Mouse (Mus musculus): ENCODE data around the gene Rpl7l1. TPM values are rescaled to one million over a fixed set of nuclear protein-coding genes. Genes with fewer than 3 reads are reported as not detected.

Rpl7l1 gene
- total RNA-seq, 1 experiment from 2014 or later, result 61.3 TPM

DNA sequence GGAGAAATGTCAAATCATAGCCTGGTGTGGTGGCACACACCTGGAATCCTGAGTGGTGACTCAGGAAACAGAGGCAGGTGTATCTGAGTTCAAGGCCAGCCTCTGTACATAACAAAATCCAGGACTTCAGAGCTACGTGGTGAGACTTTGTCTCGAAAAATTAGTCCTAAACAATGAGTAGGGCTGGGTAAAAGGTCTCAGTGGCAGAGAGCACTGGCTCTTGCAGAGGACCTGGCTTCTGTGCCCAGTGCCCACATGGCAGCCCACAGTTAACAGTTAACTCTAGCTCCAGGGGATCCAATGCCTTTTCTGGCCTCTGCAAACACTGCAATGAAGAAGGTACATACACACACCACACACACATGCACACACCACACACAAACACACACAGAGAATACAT is 34.7 kb downstream of the Rpl7l1 start:
- ATAC-seq (ENCODE audit: extremely low read depth, insufficient number of reproducible peaks, low FRiP score, poor library complexity, severe bottlenecking), result no peak

- ATAC-seq (ENCODE audit: extremely low read depth, insufficient number of reproducible peaks, low FRiP score, poor library complexity, severe bottlenecking), result no peak
These were observed 35.2 kb downstream of the Rpl7l1 start for GRCm38 (mm10) chr17:46747234-46747633.

- ATAC-seq (ENCODE audit: extremely low read depth, insufficient number of reproducible peaks, low FRiP score, poor library complexity, severe bottlenecking), result no peak
These were observed 37.0 kb downstream of the Rpl7l1 start for GRCm38 (mm10) chr17:46745506-46745905.

DNA sequence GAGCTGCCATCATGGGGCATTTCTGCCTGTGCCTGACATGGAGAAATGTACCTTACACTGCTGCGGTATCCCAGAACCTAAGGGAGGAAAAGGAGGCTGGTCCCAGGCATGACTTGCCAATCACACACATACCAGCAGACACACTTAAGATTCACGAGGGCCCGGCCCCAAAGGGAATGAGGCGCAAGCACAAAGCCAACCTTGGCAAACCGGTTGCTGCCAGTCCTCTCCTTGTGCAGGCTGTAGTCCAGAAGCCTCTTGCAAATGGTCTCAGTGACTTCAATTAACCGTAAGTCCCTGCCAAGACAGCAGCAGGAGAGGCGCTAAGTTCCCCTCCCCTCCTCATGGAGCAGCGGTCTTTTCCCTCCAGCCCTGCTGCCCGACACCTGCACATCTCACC is 39.5 kb downstream of the Rpl7l1 start:
- ATAC-seq (ENCODE audit: extremely low read depth, insufficient number of reproducible peaks, low FRiP score, poor library complexity, severe bottlenecking), result no peak

GRCm38 (mm10) chr17:46741305-46741704 is 41.2 kb downstream of the Rpl7l1 start:
- ATAC-seq (ENCODE audit: extremely low read depth, insufficient number of reproducible peaks, low FRiP score, poor library complexity, severe bottlenecking), result no peak

DNA sequence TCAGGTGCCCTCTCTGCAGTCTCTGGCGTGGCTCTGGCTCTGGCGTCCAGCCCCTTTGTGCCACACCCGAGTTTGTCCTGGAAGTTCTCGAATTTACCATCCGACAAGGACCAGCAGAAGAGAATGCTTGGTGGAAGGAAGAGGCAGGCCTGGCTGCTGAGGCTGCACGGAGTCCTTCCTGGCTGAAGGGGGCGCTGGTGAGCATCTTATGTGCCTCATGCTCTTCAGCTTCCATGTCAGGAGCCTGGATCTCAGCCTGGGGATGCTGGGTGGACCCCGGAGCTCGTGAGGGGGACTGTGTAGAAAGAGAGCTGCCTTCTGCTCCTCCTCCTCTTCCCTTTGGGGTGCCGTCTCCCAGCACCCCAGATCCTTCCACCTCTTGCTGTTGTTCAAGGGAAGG is 46.3 kb downstream of the Rpl7l1 start:
- ATAC-seq (ENCODE audit: extremely low read depth, insufficient number of reproducible peaks, low FRiP score, poor library complexity, severe bottlenecking), result peak; percentile 61; the same call in 1 of the 2 replicates

GRCm38 (mm10) chr17:46735287-46735686 is 47.2 kb downstream of the Rpl7l1 start:
- ATAC-seq (ENCODE audit: extremely low read depth, insufficient number of reproducible peaks, low FRiP score, poor library complexity, severe bottlenecking), result no peak

- no peak for ATAC-seq (ENCODE audit: extremely low read depth, insufficient number of reproducible peaks, low FRiP score, poor library complexity, severe bottlenecking)
These were observed 48.4 kb downstream of the Rpl7l1 start for GRCm38 (mm10) chr17:46734055-46734454.

- ATAC-seq (ENCODE audit: extremely low read depth, insufficient number of reproducible peaks, low FRiP score, poor library complexity, severe bottlenecking), result no peak
These were observed 53.6 kb downstream of the Rpl7l1 start, which contains the start of gene Gnmt for GRCm38 (mm10) chr17:46728904-46729318. Gene Gnmt (minus strand): TSS chr17:46729168.

- ATAC-seq (ENCODE audit: extremely low read depth, insufficient number of reproducible peaks, low FRiP score, poor library complexity, severe bottlenecking), result no peak
These were observed 54.0 kb downstream of the Rpl7l1 start for GRCm38 (mm10) chr17:46728496-46728895.

GRCm38 (mm10) chr17:46728021-46728420 is 54.5 kb downstream of the Rpl7l1 start:
- no peak for ATAC-seq (ENCODE audit: extremely low read depth, insufficient number of reproducible peaks, low FRiP score, poor library complexity, severe bottlenecking)

DNA sequence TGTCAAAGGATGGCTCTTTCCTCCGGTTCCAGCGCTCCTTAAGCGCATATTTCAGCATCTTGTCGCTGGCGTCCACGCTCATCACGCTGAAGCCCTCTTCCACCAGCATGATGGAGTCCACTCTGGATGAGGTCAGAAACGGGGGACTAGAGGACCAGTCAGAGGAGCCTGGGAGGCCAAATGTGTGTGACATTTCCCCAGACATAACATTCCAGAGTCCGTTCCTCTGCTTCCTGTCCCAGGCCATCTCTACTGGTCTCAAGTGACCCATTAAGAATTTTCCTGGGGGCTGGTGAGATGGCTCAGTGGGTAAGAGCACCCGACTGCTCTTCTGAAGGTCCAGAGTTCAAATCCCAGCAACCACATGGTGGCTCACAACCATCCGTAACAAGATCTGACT is 55.2 kb downstream of the Rpl7l1 start:
- no peak for ATAC-seq (ENCODE audit: extremely low read depth, insufficient number of reproducible peaks, low FRiP score, poor library complexity, severe bottlenecking)

DNA sequence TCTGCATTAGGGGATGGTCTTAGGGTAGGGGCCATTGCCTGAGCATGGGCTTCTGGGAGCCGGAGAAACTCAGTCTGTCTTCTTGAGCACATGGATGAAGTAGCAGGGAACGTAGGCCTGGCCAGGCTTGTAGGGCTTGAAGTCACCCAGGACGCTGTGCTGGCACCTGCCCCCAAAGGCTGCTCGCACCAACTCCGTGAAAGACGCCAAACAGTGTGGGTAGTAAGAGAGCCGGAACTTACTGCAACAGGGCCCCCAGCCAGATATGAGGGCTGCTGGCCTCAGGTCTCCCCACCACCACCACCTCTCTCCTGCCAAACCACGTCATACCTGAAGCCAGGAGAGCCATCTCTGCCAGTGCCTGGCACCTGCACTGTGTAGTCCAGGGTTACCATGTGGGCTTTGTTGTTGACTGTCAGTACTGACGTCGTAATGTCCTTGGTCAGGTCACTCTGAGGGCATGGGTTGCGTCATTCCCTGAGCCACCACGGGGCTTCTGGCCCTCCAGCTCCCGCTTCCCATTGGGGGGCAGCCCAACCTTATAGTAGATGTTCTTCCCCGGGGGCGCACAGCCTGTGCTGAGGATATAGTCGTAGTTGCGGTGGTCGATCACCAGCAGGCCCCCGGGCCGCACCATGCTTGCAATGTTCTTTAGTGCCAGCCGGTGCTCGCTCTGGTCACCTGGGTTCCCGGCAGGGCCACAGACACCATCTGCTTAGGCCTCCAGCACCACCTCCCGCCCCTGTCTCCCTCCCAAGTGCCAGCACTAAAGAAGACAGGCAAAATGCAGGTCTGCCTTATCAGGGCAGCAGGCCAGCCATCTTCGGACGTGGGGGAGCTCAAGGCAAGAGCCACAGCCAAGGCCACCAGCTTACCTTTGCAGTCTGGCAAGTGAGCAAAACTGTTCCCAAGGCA is 56.5 kb downstream of the Rpl7l1 start:
- ATAC-seq (ENCODE audit: extremely low read depth, insufficient number of reproducible peaks, low FRiP score, poor library complexity, severe bottlenecking), result no peak

DNA sequence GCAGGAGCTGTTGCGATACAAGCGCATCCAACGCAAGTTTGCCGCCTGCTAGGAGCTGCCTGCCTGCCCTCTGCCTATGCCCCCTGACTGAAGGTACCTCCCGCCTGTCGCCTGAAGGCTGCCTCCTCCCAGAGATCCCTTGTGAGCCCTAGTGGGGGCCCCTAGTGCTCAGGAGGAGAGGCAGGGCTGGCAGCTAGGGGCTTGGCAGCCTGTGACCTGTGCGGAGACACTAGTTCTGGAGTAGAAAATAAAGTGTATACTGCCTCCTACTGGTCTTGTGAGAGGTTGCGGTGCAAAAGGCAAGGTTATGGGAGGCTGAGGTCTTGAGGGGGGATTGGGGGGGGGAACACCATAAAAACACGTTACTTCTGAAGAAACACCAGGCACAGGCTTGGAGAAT is 57.2 kb downstream of the Rpl7l1 start:
- peak; percentile 35 for ATAC-seq (ENCODE audit: extremely low read depth, insufficient number of reproducible peaks, low FRiP score, poor library complexity, severe bottlenecking)

DNA sequence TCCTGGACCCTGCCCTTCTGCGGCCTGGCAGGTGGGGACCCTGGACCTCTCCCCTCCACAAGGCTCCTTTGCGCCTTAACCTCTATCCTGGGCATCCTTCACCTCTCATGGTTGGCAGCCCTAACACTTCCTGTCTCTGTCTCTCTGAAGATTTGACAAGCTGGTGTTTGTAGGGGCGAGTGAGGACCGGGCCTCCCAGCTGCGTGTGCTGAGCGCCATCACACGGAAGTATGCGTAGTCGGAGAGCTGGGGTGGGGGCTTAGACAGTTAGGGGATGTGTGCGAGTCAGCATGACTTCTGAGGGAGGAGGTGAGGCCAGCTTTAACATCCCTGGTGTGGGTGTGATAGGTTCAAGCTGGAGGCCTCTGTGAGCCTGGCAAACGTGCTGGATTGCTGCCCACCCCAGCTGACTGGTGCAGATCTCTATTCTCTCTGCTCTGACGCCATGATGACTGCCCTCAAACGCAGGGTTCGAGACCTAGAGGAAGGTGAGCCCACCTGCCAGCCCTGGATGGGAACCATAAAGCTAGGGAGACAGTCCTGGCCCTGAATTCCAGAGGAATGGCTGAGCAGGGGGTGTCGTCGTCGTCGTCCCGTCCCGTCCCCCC is 57.9 kb downstream of the Rpl7l1 start:
- ATAC-seq (ENCODE audit: extremely low read depth, insufficient number of reproducible peaks, low FRiP score, poor library complexity, severe bottlenecking), result no peak

Other genes with a start within 250 kb of the Rpl7l1 start
- gene Cul9, start 236.3 kb downstream of the Rpl7l1 start, total RNA-seq (2017), result 5.5 and 7.9 TPM in 2 replicates
- gene Srf, start 226.5 kb downstream of the Rpl7l1 start, total RNA-seq (2017), result 30.5 and 37.6 TPM in 2 replicates
- not detected in 2 replicates for gene Ptk7, start 153.2 kb downstream of the Rpl7l1 start, total RNA-seq (2017)
- gene Klc4, start 136.7 kb downstream of the Rpl7l1 start, total RNA-seq (2017), result 30.7 and 31.0 TPM in 2 replicates
- gene Mrpl2, start 136.4 kb downstream of the Rpl7l1 start, total RNA-seq (2017), result 27.3 and 37.8 TPM in 2 replicates
- 5.2 and 7.9 TPM in 2 replicates for gene Cul7, start 132.3 kb downstream of the Rpl7l1 start, total RNA-seq (2017)
- 33.6 and 34.3 TPM in 2 replicates for gene Rrp36, start 108.3 kb downstream of the Rpl7l1 start, total RNA-seq (2017)
- 62.5 and 68.0 TPM in 2 replicates for gene Mea1, start 103.9 kb downstream of the Rpl7l1 start, total RNA-seq (2017)
- gene Klhdc3, start 101.8 kb downstream of the Rpl7l1 start, total RNA-seq (2017), result 26.7 and 26.9 TPM in 2 replicates
- gene Ppp2r5d, start 77.6 kb downstream of the Rpl7l1 start, total RNA-seq (2017), result 28.6 and 32.7 TPM in 2 replicates
- gene Pex6, start 71.2 kb downstream of the Rpl7l1 start, total RNA-seq (2017), result 16.5 and 17.7 TPM in 2 replicates
- gene Gnmt, start 53.5 kb downstream of the Rpl7l1 start, total RNA-seq (2017), result 1.3 and 1.5 TPM in 2 replicates
- gene Cnpy3, start 30.5 kb downstream of the Rpl7l1 start, total RNA-seq (2017), result 104 and 105 TPM in 2 replicates
- gene Ptcra, start 19.0 kb downstream of the Rpl7l1 start, total RNA-seq (2017), result 0.35 and 0.74 TPM in 2 replicates
- 4.8 and 5.6 TPM in 2 replicates for gene 2310039H08Rik, start 10.0 kb downstream of the Rpl7l1 start, total RNA-seq (2017)
- gene Bicral, start 75.8 kb upstream of the Rpl7l1 start, total RNA-seq (2017), result 41.3 and 43.6 TPM in 2 replicates
- gene Tbcc, start 108.0 kb upstream of the Rpl7l1 start, total RNA-seq (2017), result 14.8 and 20.4 TPM in 2 replicates
- not detected in 2 replicates for gene Prph2, start 127.8 kb upstream of the Rpl7l1 start, total RNA-seq (2017)
- gene Ubr2, start 227.9 kb upstream of the Rpl7l1 start, total RNA-seq (2017), result 69.0 and 70.2 TPM in 2 replicates

All from neutrophil, adult 5-6 weeks (primary cell).